In the genomic region with DNA sequence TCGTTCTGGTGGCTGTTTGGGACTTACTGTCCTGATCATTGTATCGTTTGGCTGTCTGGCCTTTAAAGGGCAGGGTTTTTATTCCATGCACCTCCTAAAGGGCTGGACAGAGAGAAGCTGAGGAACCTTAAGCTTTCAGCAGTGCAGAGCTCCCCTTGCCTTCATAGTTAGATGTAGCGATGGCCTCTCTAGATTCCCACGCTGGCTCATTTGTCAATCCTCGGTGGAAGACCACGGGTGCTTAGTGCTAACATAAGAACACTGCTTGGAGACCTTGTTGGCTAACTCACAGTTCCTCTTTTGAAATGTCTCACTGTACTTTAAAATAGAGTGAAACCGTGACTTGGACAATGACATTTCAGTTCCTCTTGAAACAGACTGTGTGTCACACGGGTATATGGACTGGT, we compare ENCODE assay signal across 9 mouse cellular contexts. TPM values are rescaled to one million over a fixed set of nuclear protein-coding genes. Genes with fewer than 3 reads are reported as not detected.
A peak's percentile ranks its signal among the peaks of the same experiment; 100 is the strongest.
DNase-seq lines count a peak whose midpoint lies in the region; ATAC-seq and TF ChIP-seq lines count a peak whose summit lies in the region.
"Had no signal": no experiment of that assay in that cellular context is flagged by ENCODE, and none has a peak within 500 bp of the region (broad histone marks: within the 10 kb centered on the region; RNA-seq: fewer than 3 reads in every experiment).

No protein-coding gene starts in this region.

- peaks cover 42% of the 10 kb centered on the region for H3K79me2 ChIP-seq in MEL (ENCODE audit: control insufficient read depth, insufficient read depth, low read length, poor library complexity)

- no peaks in the 10 kb centered on the region for H3K27me3 ChIP-seq in MEL (ENCODE audit: control insufficient read depth in 1 of 2, insufficient read depth in 2 of 2, low read length in 2 of 2)
- H3K27me3 ChIP-seq in liver, embryonic 16.5 days (ENCODE audit: control insufficient read depth, insufficient read depth, low read depth, low read length): no peaks in the 10 kb centered on the region
- no peaks in the 10 kb centered on the region for H3K27me3 ChIP-seq in thymus, adult 2 months (ENCODE audit: control insufficient read depth, insufficient read depth, low read length)
- no peaks in the 10 kb centered on the region for H3K27me3 ChIP-seq in forebrain, embryonic 14.5 days (replicated peaks; ENCODE audit: control insufficient read depth, insufficient read depth, low read length)
- no peaks in the 10 kb centered on the region for H3K27me3 ChIP-seq in kidney, embryonic 14.5 days (ENCODE audit: control insufficient read depth, insufficient read depth, low read length)
- H3K27me3 ChIP-seq: kidney, embryonic 15.5 days had no signal

- peaks cover 2 to 5% of the 10 kb centered on the region in 2 experiments; a peak in 3 of 4 replicates for H3K4me1 ChIP-seq in MEL (ENCODE audit: control insufficient read depth in 1 of 2, insufficient read depth in 2 of 2, low read length in 2 of 2)
- peaks cover 3% of the 10 kb centered on the region; the same call in 1 of the 2 replicates for H3K4me1 ChIP-seq in liver, embryonic 16.5 days (ENCODE audit: control insufficient read depth, low read depth, low read length)
- peaks cover 2% of the 10 kb centered on the region for H3K4me1 ChIP-seq in thymus, adult 2 months (replicated peaks; ENCODE audit: control insufficient read depth, insufficient read depth, low read length)
- peaks cover 5% of the 10 kb centered on the region; the same call in 1 of the 2 replicates for H3K4me1 ChIP-seq in forebrain, embryonic 14.5 days (ENCODE audit: control insufficient read depth, insufficient read depth, low read length)
- H3K4me1 ChIP-seq in kidney, embryonic 14.5 days (ENCODE audit: control insufficient read depth, insufficient read depth, low read length): no peaks in the 10 kb centered on the region
- H3K4me1 ChIP-seq: kidney, embryonic 15.5 days had no signal

- no peak for TF ChIP-seq RAD21 in MEL (IDR thresholded peaks at IDR 0.05; ENCODE audit: low read depth, low read length)

- DNase-seq in layer of hippocampus, adult 11-12 months (ENCODE audit: low spot score): peak; percentile 42
- DNase-seq in layer of hippocampus, postnatal 10 days (ENCODE audit: low spot score in 2 of 2): no peak
- DNase-seq in B cell, adult 2 months: peak; percentile 49 to 54
- peak; percentile 89 for DNase-seq in MEL (ENCODE audit: low read depth, low spot score)
- DNase-seq in thymus, adult 2 months: no peak
- no peak for DNase-seq in forebrain, embryonic 14.5 days (ENCODE audit: low spot score)

- H3K36me3 ChIP-seq in MEL (ENCODE audit: control insufficient read depth in 1 of 2, insufficient read depth in 2 of 2, low read length in 2 of 2): peaks cover 0 to 10% of the 10 kb centered on the region in 2 experiments; a peak in 2 of 4 replicates
- H3K36me3 ChIP-seq in liver, embryonic 16.5 days (ENCODE audit: control insufficient read depth, insufficient read depth): no peaks in the 10 kb centered on the region
- H3K36me3 ChIP-seq in thymus, adult 2 months (ENCODE audit: control insufficient read depth, insufficient read depth, low read length): no peaks in the 10 kb centered on the region
- H3K36me3 ChIP-seq in forebrain, embryonic 14.5 days (ENCODE audit: control insufficient read depth, insufficient read depth, low read length): no peaks in the 10 kb centered on the region
- no peaks in the 10 kb centered on the region for H3K36me3 ChIP-seq in kidney, embryonic 14.5 days (ENCODE audit: control insufficient read depth, insufficient read depth, low read length)

- H3K4me2 ChIP-seq in liver, embryonic 16.5 days (ENCODE audit: low read depth, low read length): no peak overlapping the region
- no peak overlapping the region for H3K4me2 ChIP-seq in forebrain, embryonic 14.5 days (ENCODE audit: low read length)
- no peak overlapping the region for H3K4me2 ChIP-seq in kidney, embryonic 14.5 days (replicated peaks; ENCODE audit: low read depth, low read length)
- H3K4me2 ChIP-seq: kidney, embryonic 15.5 days had no signal

- ATAC-seq in liver, embryonic 16.5 days (ENCODE audit: low read depth): peak; percentile 39
- no peak for ATAC-seq in forebrain, embryonic 14.5 days
- no peak for ATAC-seq in kidney, embryonic 14.5 days (ENCODE audit: low FRiP score, low TSS enrichment)

- H3K4me3 ChIP-seq in MEL (ENCODE audit: control insufficient read depth in 1 of 2, insufficient read depth in 1 of 2, low read depth in 2 of 2, low read length in 2 of 2): peak overlapping the region; percentile 44 to 60
- H3K4me3 ChIP-seq in liver, embryonic 16.5 days (ENCODE audit: low read depth, low read length): no peak overlapping the region
- H3K4me3 ChIP-seq in thymus, adult 2 months (ENCODE audit: control insufficient read depth, insufficient read depth, low read length): no peak overlapping the region
- H3K4me3 ChIP-seq in forebrain, embryonic 14.5 days (ENCODE audit: low read depth, low read length): no peak overlapping the region
- H3K4me3 ChIP-seq in kidney, embryonic 14.5 days (ENCODE audit: low read length): no peak overlapping the region
- H3K4me3 ChIP-seq: kidney, embryonic 15.5 days had no signal

- no peaks in the 10 kb centered on the region for H3K9me3 ChIP-seq in MEL (replicated peaks; ENCODE audit: insufficient read depth, low read length)
- no peaks in the 10 kb centered on the region for H3K9me3 ChIP-seq in liver, embryonic 16.5 days (replicated peaks; ENCODE audit: control insufficient read depth, low read length)
- no peaks in the 10 kb centered on the region for H3K9me3 ChIP-seq in forebrain, embryonic 14.5 days (replicated peaks; ENCODE audit: control insufficient read depth, low read length)
- H3K9me3 ChIP-seq in kidney, embryonic 14.5 days (ENCODE audit: control insufficient read depth, low read length): no peaks in the 10 kb centered on the region
- H3K9me3 ChIP-seq: kidney, embryonic 15.5 days had no signal

- peak overlapping the region; percentile 66 for H3K9ac ChIP-seq in MEL (ENCODE audit: control insufficient read depth, low read depth, low read length, poor library complexity, severe bottlenecking)
- no peak overlapping the region for H3K9ac ChIP-seq in liver, embryonic 16.5 days (ENCODE audit: low read depth, low read length)
- no peak overlapping the region for H3K9ac ChIP-seq in forebrain, embryonic 14.5 days (ENCODE audit: low read length)
- H3K9ac ChIP-seq in kidney, embryonic 14.5 days (ENCODE audit: low read depth, low read length): no peak overlapping the region
- H3K9ac ChIP-seq: kidney, embryonic 15.5 days had no signal

- 29% methylated on average over 8 of the region's 8 CpGs for WGBS in liver, embryonic 16.5 days (ENCODE audit: insufficient replicate concordance)
- WGBS in thymus, adult 2 months: 46% methylated on average over 8 of the region's 8 CpGs
- 62% methylated on average over 8 of the region's 8 CpGs for WGBS in forebrain, embryonic 14.5 days
- 83% methylated on average over 8 of the region's 8 CpGs for WGBS in kidney, embryonic 14.5 days

- TF ChIP-seq CTCF in MEL (IDR thresholded peaks at IDR 0.05 in 2 of 3, conservative IDR thresholded peaks at IDR 0.05 in 1 of 3; ENCODE audit: control insufficient read depth in 1 of 3, insufficient read depth in 1 of 3, low read depth in 2 of 3, low read length in 3 of 3, poor library complexity in 1 of 3, severe bottlenecking in 1 of 3): no peak
- TF ChIP-seq CTCF in thymus, adult 2 months (IDR thresholded peaks at IDR 0.05; ENCODE audit: borderline replicate concordance, control insufficient read depth, extremely low read depth, insufficient read depth, low read length, poor library complexity): no peak

- peak in 1 of 2 experiments; percentile 38; a peak in 1 of 4 replicates for TF ChIP-seq EP300 in MEL (IDR thresholded peaks at IDR 0.05; ENCODE audit: low read depth in 1 of 2, low read length in 2 of 2)

- H3K27ac ChIP-seq in MEL (ENCODE audit: control insufficient read depth, low read depth, low read length): peak overlapping the region; percentile 65
- H3K27ac ChIP-seq in liver, embryonic 16.5 days (ENCODE audit: low read length): no peak overlapping the region
- no peak overlapping the region for H3K27ac ChIP-seq in thymus, adult 2 months (ENCODE audit: control insufficient read depth, insufficient read depth, low read length)
- no peak overlapping the region for H3K27ac ChIP-seq in forebrain, embryonic 14.5 days (ENCODE audit: low read depth, low read length)
- no peak overlapping the region for H3K27ac ChIP-seq in kidney, embryonic 14.5 days (ENCODE audit: low read depth, low read length)
- H3K27ac ChIP-seq: kidney, embryonic 15.5 days had no signal

- TF ChIP-seq POLR2A in MEL (IDR thresholded peaks at IDR 0.05; ENCODE audit: control insufficient read depth in 1 of 2, insufficient read depth in 1 of 2, low read depth in 1 of 2, low read length in 2 of 2, poor library complexity in 1 of 2): no peak
- no peak for TF ChIP-seq POLR2A in thymus, adult 2 months (IDR thresholded peaks at IDR 0.05; ENCODE audit: control insufficient read depth, extremely low read depth, insufficient read depth, low read length, poor library complexity)

TF ChIP-seq in MEL, 35 proteins besides CTCF, POLR2A, EP300 and RAD21 (continues in another document):
- TF ChIP-seq TAL1 (IDR thresholded peaks at IDR 0.05; ENCODE audit: low read length) (no peak), MAFK (IDR thresholded peaks at IDR 0.05; ENCODE audit: borderline replicate concordance, low read depth, low read length) (no peak), MAX (IDR thresholded peaks at IDR 0.05; ENCODE audit: low read length) (0 out of 2 replicates have a peak, but pooled peaks have one; percentile 31), MAZ (IDR thresholded peaks at IDR 0.05; ENCODE audit: low read depth, low read length) (no peak), CHD1 (IDR thresholded peaks at IDR 0.05; ENCODE audit: low read depth, low read length) (no peak), MXI1 (IDR thresholded peaks at IDR 0.05; ENCODE audit: low read depth, low read length) (peak; percentile 76), ZKSCAN1 (IDR thresholded peaks at IDR 0.05; ENCODE audit: low read depth, low read length) (no peak), BHLHE40 (IDR thresholded peaks at IDR 0.05; ENCODE audit: borderline replicate concordance, low read depth, low read length) (peak; percentile 53; the same call in 1 of the 2 replicates), USF2 (IDR thresholded peaks at IDR 0.05; ENCODE audit: borderline replicate concordance in 1 of 2, insufficient read depth in 1 of 2, low read depth in 1 of 2, low read length in 2 of 2) (no peak), GATA1 (IDR thresholded peaks at IDR 0.05; ENCODE audit: low read depth, low read length) (no peak)

RNA-seq across cellular contexts. Expression of gene Ppp1r12a, which starts 29.4 kb away (rescaled TPM):
- 100 to 1,000 TPM in 1 of 2 experiments, 10 to 100 TPM in 1; 98.5 to 102 TPM for total RNA-seq in layer of hippocampus, postnatal 10 days (2021)
- total RNA-seq in MEL (2012; rRNA removed): 59.1 and 62.1 TPM in 2 replicates
- polyA plus RNA-seq in MEL (2012; ENCODE audit: insufficient read depth in 1 of 2, insufficient read length in 2 of 2, low read depth in 1 of 2, low replicate concordance in 2 of 2, missing spikeins in 1 of 2): 10 to 100 TPM; 46.5 to 86.6 TPM
- polyA plus RNA-seq in liver, embryonic 16.5 days (2015; fragmentation: Nextera tagmentation; extraction: Ambion mirVana): 29.7 and 30.5 TPM in 2 replicates
- 28.2 and 29.2 TPM in 2 replicates for polyA plus RNA-seq in thymus, adult 2 months (2012; rRNA removed)
- polyA plus RNA-seq in forebrain, embryonic 14.5 days (2014; fragmentation: Nextera tagmentation; extraction: Ambion mirVana): 64.9 and 71.5 TPM in 2 replicates
- polyA plus RNA-seq in kidney, embryonic 14.5 days (2014; fragmentation: Nextera tagmentation; extraction: Ambion mirVana): 82.3 and 98.5 TPM in 2 replicates

Comparison
In these comparisons a context has a peak if more than half of its experiments do, and no peak if none do; other contexts are left out.
1. DNase-seq: peak in layer of hippocampus, adult 11-12 months (single experiment), B cell, adult 2 months (2 of 2) and MEL (single experiment); none in layer of hippocampus, postnatal 10 days (0 of 2), thymus, adult 2 months (single experiment) and forebrain, embryonic 14.5 days (single experiment).
2. H3K4me3 ChIP-seq: peak in MEL (2 of 2); none in liver, embryonic 16.5 days (single experiment), thymus, adult 2 months (single experiment), forebrain, embryonic 14.5 days (single experiment) and kidney, embryonic 14.5 days (single experiment).